Mouse (Mus musculus): ENCODE data around the gene Gmfg.

- TF ChIP-seq GATA1 (IDR thresholded peaks at IDR 0.05; ENCODE audit: borderline replicate concordance, low read length) (no peak), FLI1 (IDR thresholded peaks at IDR 0.05; ENCODE audit: low read length) (no peak)
Measured at GRCm38 (mm10) chr7:28440739-28441138, 3.5 kb downstream of the Gmfg start.
